Mouse (Mus musculus): Measurements from ENCODE around the gene Otogl.

Otogl gene

DNA sequence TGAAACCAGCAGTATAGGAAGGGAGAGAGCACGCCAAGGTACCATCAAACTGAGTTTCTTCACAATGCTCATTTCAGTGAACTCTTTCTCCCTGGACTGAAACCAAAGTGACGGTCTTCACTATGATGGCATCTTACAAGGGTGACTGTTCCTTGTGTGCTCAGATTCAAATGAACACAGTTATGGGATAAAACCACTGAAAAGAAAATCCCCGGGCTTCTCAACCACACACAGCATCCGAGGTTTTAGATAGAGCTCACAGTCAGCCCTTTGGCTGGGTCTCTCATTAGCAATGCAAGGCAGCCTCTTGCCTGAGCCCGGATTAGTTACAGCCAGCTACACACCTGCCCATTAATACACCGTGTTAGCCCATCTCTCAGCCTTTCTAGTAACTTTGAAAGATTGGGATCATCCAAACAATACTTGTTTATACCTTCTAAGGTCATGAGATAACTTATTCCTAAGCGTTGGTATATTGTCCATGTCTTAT is at the start of gene Otogl:
Otogl (minus strand) TSS at position 51 of the 490 bp plus-strand sequence.
- no peak for DNase-seq (ENCODE audit: low spot score)

- no peak for DNase-seq (ENCODE audit: low spot score)
Measured at GRCm38 (mm10) chr10:107956588-107956987, 44.7 kb upstream of the Otogl start.

- DNase-seq (ENCODE audit: low spot score): no peak
Measured at GRCm38 (mm10) chr10:107954444-107954843, 42.5 kb upstream of the Otogl start.

- DNase-seq (ENCODE audit: low spot score): no peak
Measured at GRCm38 (mm10) chr10:107951596-107951995, 39.7 kb upstream of the Otogl start.

DNA sequence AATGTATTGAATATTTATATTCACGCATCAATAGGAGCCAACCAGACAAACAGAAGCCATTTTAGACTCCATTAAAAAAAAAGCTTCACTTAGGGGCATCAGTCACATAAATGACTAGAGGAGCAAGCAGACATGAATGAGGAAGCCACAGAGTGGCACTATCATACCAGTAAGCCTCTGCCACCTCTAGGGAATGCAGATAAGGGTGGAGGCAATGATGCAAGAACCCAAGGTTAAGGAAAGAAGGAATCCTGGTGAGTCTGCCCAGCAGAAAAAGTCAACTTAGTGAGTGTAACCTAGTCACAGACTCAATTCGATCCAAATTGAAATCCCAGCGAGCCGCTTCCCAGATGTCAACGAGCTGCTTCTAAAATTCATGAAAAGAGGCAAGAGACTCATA is 38.0 kb upstream of the Otogl start:
- DNase-seq (ENCODE audit: low spot score): no peak

DNA sequence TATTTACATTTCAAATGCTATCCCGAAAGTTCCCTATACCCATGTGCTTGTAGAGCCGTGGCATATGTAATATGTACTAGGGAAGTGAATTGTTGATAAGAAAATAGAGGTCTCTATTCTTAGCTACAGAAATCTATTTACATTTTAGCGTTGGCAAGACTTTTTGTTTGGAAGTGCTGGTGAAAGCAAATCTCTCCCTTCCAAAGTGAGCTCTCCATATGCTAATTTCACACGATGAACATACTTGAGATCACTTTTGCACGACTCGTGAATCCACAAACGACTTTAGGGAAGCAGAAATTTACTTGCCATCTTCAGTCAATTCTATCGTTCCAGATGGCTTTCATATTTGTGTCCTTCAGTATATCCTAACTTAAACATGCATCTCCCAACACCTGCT is 36.7 kb upstream of the Otogl start:
- DNase-seq (ENCODE audit: low spot score): no peak

DNA sequence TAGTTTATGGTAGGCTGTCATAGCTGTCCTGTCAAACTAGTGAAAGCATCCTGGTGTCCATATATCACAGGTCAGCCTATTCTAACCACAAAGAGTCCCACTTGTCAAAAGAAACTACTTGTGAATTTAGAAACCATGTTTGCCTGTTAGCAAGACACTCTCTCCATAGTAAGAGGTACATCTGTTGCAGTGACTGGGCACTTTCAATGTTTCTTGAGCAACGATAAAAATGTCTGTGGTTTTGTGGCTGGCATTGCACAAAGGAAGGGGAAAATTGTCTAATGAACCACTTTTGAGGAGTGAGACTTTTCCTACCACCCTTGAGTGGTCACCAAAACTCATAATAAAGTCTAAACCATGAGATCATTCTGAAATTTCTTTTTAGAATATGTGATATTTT is 36.1 kb upstream of the Otogl start:
- DNase-seq (ENCODE audit: low spot score): no peak

- no peak for DNase-seq (ENCODE audit: low spot score)
Measured at GRCm38 (mm10) chr10:107946348-107946747, 34.4 kb upstream of the Otogl start.

- DNase-seq (ENCODE audit: low spot score): no peak
Measured at GRCm38 (mm10) chr10:107943859-107944258, 31.9 kb upstream of the Otogl start.

DNA sequence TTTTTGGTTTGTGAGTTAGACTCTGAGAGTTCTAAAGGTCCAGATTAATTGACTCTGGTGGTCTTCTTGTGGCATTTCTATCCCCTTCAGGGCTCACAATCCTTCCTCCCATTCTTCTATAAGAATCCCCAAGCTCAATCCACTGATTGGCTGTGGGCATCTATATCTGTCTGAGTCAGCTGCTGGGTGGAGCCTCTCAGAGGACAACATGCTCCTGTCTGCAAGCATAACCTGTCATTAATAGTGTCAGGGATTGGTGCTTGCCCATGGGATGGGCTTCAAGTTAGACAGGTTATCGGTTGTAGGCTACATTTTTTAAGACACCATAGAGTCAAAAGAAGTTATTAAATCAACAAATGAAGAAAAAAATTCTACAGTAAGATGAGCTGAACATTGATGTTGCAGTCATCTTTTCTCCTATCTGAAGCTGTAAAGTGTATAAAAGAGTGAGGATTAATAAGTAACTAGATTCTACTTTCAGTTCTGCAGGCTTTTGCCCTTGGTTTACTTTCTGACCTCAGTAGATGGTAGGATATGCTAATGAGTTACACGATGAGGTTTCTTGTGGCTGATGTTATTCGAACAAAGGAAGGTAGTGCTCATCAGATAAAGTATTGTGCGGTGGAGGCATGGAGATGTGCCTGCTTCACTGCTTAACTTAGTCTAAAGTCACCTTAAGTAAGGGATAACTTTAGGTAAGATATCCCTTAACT is 29.4 kb upstream of the Otogl start:
- no peak for DNase-seq (ENCODE audit: low spot score)

DNA sequence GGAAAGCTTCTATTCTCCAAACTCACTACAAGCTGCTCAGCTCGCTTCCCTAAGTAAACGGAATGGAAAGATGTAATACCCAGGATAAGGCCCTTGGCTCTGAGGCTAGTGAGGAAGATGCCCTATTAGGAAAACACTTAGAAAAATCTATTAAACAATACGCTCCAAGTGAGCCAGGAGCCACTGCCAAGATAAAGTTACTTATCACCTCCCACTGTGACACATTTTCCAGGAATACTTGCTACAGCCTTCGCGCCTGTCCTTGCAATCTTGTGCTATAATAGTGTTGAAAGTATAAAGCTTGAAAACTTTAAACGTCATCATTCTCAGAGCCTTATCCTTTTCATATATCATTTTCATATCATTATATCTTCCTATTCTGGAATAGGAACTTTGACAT is 28.4 kb upstream of the Otogl start:
- DNase-seq (ENCODE audit: low spot score): no peak

GRCm38 (mm10) chr10:107939821-107940220 is 27.9 kb upstream of the Otogl start:
- no peak for DNase-seq (ENCODE audit: low spot score)

GRCm38 (mm10) chr10:107934055-107934454 is 22.1 kb upstream of the Otogl start:
- DNase-seq (ENCODE audit: low spot score): no peak

DNA sequence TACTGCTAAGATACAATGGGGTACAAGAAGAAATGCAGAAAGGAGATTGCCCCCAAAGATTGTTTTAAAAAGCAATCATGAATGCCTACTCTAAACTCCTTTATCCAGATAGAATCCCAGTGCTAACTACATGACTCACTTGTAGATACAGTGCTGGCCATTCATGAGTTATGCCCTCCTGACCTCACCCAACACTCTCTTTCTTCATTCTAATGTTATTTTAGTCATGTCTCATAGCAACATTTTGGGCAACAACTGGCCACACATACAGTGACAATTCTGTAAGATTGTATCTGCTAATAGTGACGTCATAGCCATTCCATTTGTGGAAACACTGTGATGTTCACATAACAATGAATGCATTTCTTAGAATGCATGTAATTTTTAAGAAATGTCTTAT is 21.6 kb upstream of the Otogl start:
- DNase-seq (ENCODE audit: low spot score): no peak

- DNase-seq (ENCODE audit: low spot score): peak; percentile 87
Measured at GRCm38 (mm10) chr10:107931833-107932828, 20.2 kb upstream of the Otogl start.

GRCm38 (mm10) chr10:107930471-107931021 is 18.6 kb upstream of the Otogl start:
- DNase-seq (ENCODE audit: low spot score): peak; percentile 46

DNA sequence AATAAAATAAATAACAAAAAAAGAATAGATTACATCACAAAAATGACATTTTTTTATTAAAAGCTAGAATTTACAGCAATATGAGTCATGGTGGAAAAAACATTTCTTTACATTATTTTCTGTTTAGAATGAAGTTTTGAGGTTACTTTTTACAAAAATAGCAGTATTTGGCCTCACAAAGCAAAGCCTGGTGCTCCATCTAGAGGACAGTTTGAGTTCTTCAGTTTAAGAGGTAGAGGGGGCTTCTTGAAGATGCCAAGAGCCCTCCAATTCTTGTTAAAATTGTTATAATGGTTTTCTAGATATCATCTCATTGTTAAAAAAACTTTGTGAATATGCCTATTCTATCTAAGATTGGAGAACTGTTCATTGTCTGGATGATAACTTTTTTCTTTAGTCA is 13.4 kb upstream of the Otogl start:
- no peak for DNase-seq (ENCODE audit: low spot score)

- no peak for DNase-seq (ENCODE audit: low spot score)
Measured at GRCm38 (mm10) chr10:107923860-107924259, 11.9 kb upstream of the Otogl start.

DNA sequence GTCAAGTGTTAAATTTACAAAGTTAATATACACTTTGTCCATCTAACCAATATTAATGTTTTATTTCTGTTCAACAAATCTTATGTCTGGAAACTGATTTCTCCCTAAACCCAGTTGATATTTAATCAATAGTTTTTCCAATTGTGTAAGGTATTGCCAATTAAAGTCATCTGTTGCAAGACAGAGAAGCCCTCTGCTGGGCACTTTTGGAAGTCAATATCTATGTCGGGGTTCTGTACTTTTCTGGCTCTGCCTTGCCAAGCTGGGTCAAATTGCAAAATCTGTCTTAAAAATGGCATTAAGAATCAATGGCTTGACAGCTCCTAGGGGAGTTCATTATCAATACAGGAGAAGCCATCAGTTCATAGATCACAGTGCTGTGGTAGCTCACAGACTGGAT is 10.8 kb upstream of the Otogl start:
- peak; percentile 26 for DNase-seq (ENCODE audit: low spot score)

GRCm38 (mm10) chr10:107921549-107921948 is 9.6 kb upstream of the Otogl start:
- DNase-seq (ENCODE audit: low spot score): no peak

DNA sequence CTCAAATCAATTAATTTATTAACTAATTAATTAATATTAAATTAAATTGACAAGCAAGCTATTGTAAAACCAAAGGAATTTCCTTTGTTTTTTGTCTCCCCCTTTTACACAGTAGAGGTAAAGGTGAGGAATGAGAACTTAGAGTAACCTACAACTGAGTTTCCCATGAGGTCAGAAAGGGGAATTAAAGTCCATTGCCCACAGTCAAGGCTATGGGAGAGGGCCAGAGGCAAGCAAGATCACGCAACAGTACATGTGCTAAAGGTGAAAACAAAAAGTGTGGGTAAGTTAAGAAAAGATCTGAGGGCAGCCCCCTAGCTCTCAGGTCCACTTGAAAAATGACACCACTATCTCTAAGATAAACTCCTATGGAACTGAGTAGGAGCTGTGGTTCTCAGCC is 9.2 kb upstream of the Otogl start:
- DNase-seq (ENCODE audit: low spot score): no peak

DNA sequence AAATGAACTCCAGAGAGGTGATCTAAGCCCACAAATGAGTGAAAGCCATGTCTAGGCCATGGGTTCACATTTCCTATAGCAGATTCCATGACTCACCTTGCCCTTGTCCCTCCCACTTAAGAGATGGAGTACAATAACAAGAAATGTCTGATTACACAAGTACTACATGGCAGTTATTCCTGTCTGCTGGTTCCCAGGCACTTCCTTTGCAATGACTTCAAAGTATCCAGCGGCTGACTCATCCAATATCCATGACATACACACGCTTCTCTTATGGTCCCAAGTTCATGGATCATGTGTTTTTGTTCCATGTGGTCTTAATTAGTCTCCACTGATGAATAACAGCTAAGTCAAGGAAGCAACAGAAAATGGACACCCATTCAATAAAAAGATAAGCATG is 1.1 kb upstream of the Otogl start:
- no peak for DNase-seq (ENCODE audit: low spot score)

DNA sequence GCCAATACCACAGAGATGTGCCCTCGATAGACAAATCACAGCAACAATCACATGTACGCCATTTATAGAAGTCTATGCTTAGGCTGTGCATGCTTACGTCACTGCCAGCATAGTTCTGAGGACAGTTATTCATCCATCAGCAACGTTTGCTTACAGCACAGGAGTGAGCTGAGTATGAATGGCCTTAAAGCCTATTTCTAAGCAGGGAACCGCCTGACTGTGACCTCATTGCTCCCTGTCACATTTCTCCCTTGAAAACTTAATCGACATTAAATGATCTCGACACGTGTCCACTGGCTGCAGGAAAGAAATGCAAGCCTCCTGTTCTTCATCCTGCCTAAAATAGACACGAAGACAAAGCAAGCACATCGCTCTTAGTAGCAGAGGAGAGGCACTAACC is 5.5 kb downstream of the Otogl start:
- no peak for DNase-seq (ENCODE audit: low spot score)

Data from lung, postnatal 25 days (tissue).